Mouse (Mus musculus) cerebellum, postnatal 14 days (tissue): ENCODE measurements around the gene Arfgef2.

ENCODE experiments used
- DNase-seq, 2 experiments: peaks; one replicate each; pipeline ENCODE4 v3.0.0; 2021; ENCODE audit warnings: mixed read lengths in 2 of 2

Gene Arfgef2

GRCm38 (mm10) chr2:166805250-166806172, at the start of gene Arfgef2:
Gene Arfgef2 (plus strand): TSS chr2:166805588.
- peak; percentile 93 to 95 for DNase-seq

- no peak for DNase-seq
Observed at GRCm38 (mm10) chr2:166757969-166758368, 47.4 kb upstream of the Arfgef2 start.

- peak in 1 of 2 experiments; percentile 30 for DNase-seq
Observed at GRCm38 (mm10) chr2:166764051-166764450, 41.3 kb upstream of the Arfgef2 start.

- no peak for DNase-seq
Observed at GRCm38 (mm10) chr2:166767591-166767990, 37.8 kb upstream of the Arfgef2 start.

- DNase-seq, result no peak
Observed at GRCm38 (mm10) chr2:166771396-166771795, 34.0 kb upstream of the Arfgef2 start.

- no peak for DNase-seq
Observed at GRCm38 (mm10) chr2:166773587-166773986, 31.8 kb upstream of the Arfgef2 start.

GRCm38 (mm10) chr2:166774275-166774674, 31.1 kb upstream of the Arfgef2 start:
- DNase-seq, result no peak

- no peak for DNase-seq
Observed at GRCm38 (mm10) chr2:166775357-166775893, 30.0 kb upstream of the Arfgef2 start.

GRCm38 (mm10) chr2:166776272-166776671, 29.1 kb upstream of the Arfgef2 start:
- DNase-seq, result peak; percentile 49 to 80

GRCm38 (mm10) chr2:166779956-166780355, 25.4 kb upstream of the Arfgef2 start:
- no peak for DNase-seq

GRCm38 (mm10) chr2:166780980-166781578, 24.3 kb upstream of the Arfgef2 start:
- peak; percentile 90 for DNase-seq

GRCm38 (mm10) chr2:166784376-166784775, 21.0 kb upstream of the Arfgef2 start:
- no peak for DNase-seq

- DNase-seq, result peak; percentile 92 to 94
Observed at GRCm38 (mm10) chr2:166786353-166787004, 18.9 kb upstream of the Arfgef2 start.

- peak in 1 of 2 experiments; percentile 34 for DNase-seq
Observed at GRCm38 (mm10) chr2:166791738-166792137, 13.7 kb upstream of the Arfgef2 start.

- DNase-seq, result no peak
Observed at GRCm38 (mm10) chr2:166792355-166792754, 13.0 kb upstream of the Arfgef2 start, which contains the start of gene Trp53rkb. Gene Trp53rkb (plus strand): TSS chr2:166792531.

GRCm38 (mm10) chr2:166793542-166794214, 11.7 kb upstream of the Arfgef2 start:
- peak; percentile 93 for DNase-seq

- no peak for DNase-seq
Observed at GRCm38 (mm10) chr2:166799615-166800472, 5.5 kb upstream of the Arfgef2 start.

- DNase-seq, result no peak
Observed at GRCm38 (mm10) chr2:166800473-166800857, 4.9 kb upstream of the Arfgef2 start.

- DNase-seq, result no peak
Observed at GRCm38 (mm10) chr2:166801436-166801835, 4.0 kb upstream of the Arfgef2 start.

- no peak for DNase-seq
Observed at GRCm38 (mm10) chr2:166803298-166803697, 2.1 kb upstream of the Arfgef2 start.

GRCm38 (mm10) chr2:166806173-166806705, 851 bp downstream of the Arfgef2 start:
- no peak for DNase-seq
